Mouse (Mus musculus) G1E (cell line): Measurements from ENCODE around the gene Zfand3.

ENCODE experiments used
- CTCF ChIP-seq: IDR thresholded peaks from 2 replicates; pipeline ENCODE4 v1.5.1; 2012; ENCODE audit warnings: low read depth, low read length, inconsistent platforms, mixed read lengths
- POLR2AphosphoS5 ChIP-seq: IDR thresholded peaks from 2 replicates; pipeline ENCODE4 v1.6.1; 2012; ENCODE audit warnings: low read depth, low read length, inconsistent platforms; ENCODE audit not compliant: insufficient replicate concordance

DNA sequence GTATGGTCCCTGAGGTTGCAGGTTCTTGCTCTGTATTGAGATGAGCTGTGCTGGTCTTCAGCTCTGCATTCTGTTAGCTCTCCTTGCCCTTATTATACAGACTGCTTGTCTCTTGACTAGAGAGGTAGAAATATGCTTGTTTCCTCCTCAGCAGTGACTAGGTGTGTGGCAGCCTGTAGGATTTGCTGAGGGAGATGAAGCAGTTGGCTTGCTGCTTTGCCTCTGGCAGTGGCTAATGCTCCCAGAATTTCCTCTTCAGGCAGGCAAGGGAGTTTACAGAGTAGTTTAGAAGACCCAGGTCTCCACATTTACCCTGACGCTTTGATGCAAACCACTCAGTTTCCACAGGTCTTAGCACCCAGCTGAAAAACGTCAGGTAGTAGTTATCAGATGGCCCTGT is 189.1 kb downstream of the Zfand3 start:
- TF ChIP-seq CTCF (no peak), POLR2AphosphoS5 (no peak)
